Mouse (Mus musculus) ES-E14 (cell line): ENCODE data around the gene Exoc3l. TPM values are rescaled to one million over a fixed set of nuclear protein-coding genes. Genes with fewer than 3 reads are reported as not detected.

Experiments
- DNase-seq: peaks from one replicate; pipeline ENCODE4 v3.0.0-alpha.2; 2013; ENCODE audit warnings: low read depth, low spot score
- H3K27ac ChIP-seq: 2 replicates; pipeline ENCODE4 v1.5.1; 2012; ENCODE audit warnings: low read depth, mild to moderate bottlenecking, low read length, moderate library complexity, mixed read lengths; ENCODE audit not compliant: poor library complexity, insufficient read depth, severe bottlenecking
- H3K36me3 ChIP-seq: 2 replicates; pipeline ENCODE4 v1.6.1; 2012; ENCODE audit warnings: mild to moderate bottlenecking, low read length, moderate library complexity, mixed read lengths; ENCODE audit not compliant: control insufficient read depth, poor library complexity, insufficient read depth, severe bottlenecking
- H3K4me1 ChIP-seq, 2 experiments: fragments of 150-350 bp in 1 of 2; sonication (generic) in 1 of 2; 2 replicates each; pipeline ENCODE4 v1.6.1; 2012; ENCODE audit warnings: low read length in 2 of 2, mild to moderate bottlenecking in 1 of 2, mixed read lengths in 1 of 2; ENCODE audit not compliant: control insufficient read depth in 2 of 2, insufficient read depth in 2 of 2, poor library complexity in 1 of 2
- H3K4me3 ChIP-seq, 2 experiments: fragments of 150-350 bp in 1 of 2; sonication (generic) in 1 of 2; 2 replicates each; pipeline ENCODE4 v1.5.1; 2012; ENCODE audit warnings: low read length in 2 of 2, low read depth in 1 of 2, mild to moderate bottlenecking in 1 of 2, mixed read lengths in 1 of 2; ENCODE audit not compliant: insufficient read depth in 1 of 2, poor library complexity in 1 of 2, severe bottlenecking in 1 of 2
- H3K9ac ChIP-seq: 2 replicates; pipeline ENCODE4 v1.6.1; 2012; ENCODE audit warnings: low read depth, mild to moderate bottlenecking, low read length, mixed read lengths; ENCODE audit not compliant: poor library complexity, insufficient read depth, severe bottlenecking
- H3K9me3 ChIP-seq: fragments of 150-350 bp; sonication (generic); 2 replicates; pipeline ENCODE4 v1.6.1; 2012; ENCODE audit warnings: low read depth, mild to moderate bottlenecking, low read length; ENCODE audit not compliant: control insufficient read depth, insufficient read depth
- CHD2 ChIP-seq: IDR thresholded peaks from 2 replicates; pipeline ENCODE4 v1.6.1; 2014; ENCODE audit warnings: mild to moderate bottlenecking, low read depth, low read length, inconsistent platforms
- HCFC1 ChIP-seq: IDR thresholded peaks from 2 replicates; pipeline ENCODE4 v1.6.1; 2012; ENCODE audit warnings: low read length, inconsistent platforms, borderline replicate concordance; ENCODE audit not compliant: insufficient read depth
- MAFK ChIP-seq: IDR thresholded peaks from 2 replicates; pipeline ENCODE4 v1.6.1; 2014; ENCODE audit warnings: mild to moderate bottlenecking, low read depth, low read length, inconsistent platforms; ENCODE audit not compliant: insufficient read depth
- ZC3H11A ChIP-seq: IDR thresholded peaks from 2 replicates; pipeline ENCODE4 v1.6.1; 2012; ENCODE audit warnings: low read depth, mild to moderate bottlenecking, inconsistent platforms, low read length, borderline replicate concordance
- ZNF384 ChIP-seq: IDR thresholded peaks from 2 replicates; pipeline ENCODE4 v1.6.1; 2012; ENCODE audit warnings: low read depth, low read length, inconsistent platforms
- in situ Hi-C, 2 experiments: fragments of 600-800 bp; cut with MboI; formaldehyde crosslinking; loops; one replicate each; pipeline ENCODE4 v1.15.1; 2025; ENCODE audit warnings: low sequenced_read_pairs in 2 of 2, inconsistent platforms in 1 of 2; ENCODE audit not compliant: unreplicated experiment in 2 of 2
- total RNA-seq: library from RNA; depleted of rRNA; stranded (reverse); fragments of 300-350 nt; gene quantifications from 2 replicates; pipeline ENCODE4 v1.2.3, GENCODE M21; 2012

Exoc3l gene
- total RNA-seq, 1 experiment: 22.0 TPM

DNA sequence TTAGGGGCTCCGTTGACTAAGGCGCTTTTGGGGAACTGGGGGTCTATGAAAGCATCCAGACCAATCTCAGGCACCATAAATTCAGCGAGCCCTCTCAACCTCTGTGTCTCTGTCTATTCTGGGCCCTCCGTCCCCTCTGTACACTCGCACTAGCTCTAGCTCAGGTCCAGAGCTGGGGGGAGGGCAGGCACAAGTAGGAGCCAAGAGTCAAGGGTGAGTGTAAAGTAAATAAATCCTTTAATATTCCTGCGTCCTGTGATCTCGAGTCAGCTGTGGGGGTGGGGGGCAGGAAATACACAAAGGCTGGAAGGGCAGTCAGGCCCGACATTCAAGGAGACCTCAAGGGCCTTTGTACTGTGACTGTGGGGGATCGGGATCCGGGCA is 26.8 kb downstream of the Exoc3l start:
- no peak overlapping the region for H3K27ac ChIP-seq
- H3K4me3 ChIP-seq: peak overlapping the region; percentile 50 to 58
- no peak for TF ChIP-seq MAFK
- no peak for TF ChIP-seq CHD2
- no peak for TF ChIP-seq HCFC1
- TF ChIP-seq ZNF384: no peak
- no peak for TF ChIP-seq ZC3H11A
- in situ Hi-C loops: loop anchor here in 1 of 2 experiments (25.0 kb wide), 1 partner anchor 632 kb away; the partner anchor contains the start of genes Ciao2b and Rrad
- H3K36me3 ChIP-seq: no peaks in the 10 kb centered on the region
- no peaks in the 10 kb centered on the region for H3K9me3 ChIP-seq
- peaks cover 0 to 15% of the 10 kb centered on the region in 2 experiments; a peak in 2 of 4 replicates for H3K4me1 ChIP-seq
- DNase-seq: no peak
- H3K9ac ChIP-seq: peak overlapping the region; percentile 27; the same call in 1 of the 2 replicates

DNA sequence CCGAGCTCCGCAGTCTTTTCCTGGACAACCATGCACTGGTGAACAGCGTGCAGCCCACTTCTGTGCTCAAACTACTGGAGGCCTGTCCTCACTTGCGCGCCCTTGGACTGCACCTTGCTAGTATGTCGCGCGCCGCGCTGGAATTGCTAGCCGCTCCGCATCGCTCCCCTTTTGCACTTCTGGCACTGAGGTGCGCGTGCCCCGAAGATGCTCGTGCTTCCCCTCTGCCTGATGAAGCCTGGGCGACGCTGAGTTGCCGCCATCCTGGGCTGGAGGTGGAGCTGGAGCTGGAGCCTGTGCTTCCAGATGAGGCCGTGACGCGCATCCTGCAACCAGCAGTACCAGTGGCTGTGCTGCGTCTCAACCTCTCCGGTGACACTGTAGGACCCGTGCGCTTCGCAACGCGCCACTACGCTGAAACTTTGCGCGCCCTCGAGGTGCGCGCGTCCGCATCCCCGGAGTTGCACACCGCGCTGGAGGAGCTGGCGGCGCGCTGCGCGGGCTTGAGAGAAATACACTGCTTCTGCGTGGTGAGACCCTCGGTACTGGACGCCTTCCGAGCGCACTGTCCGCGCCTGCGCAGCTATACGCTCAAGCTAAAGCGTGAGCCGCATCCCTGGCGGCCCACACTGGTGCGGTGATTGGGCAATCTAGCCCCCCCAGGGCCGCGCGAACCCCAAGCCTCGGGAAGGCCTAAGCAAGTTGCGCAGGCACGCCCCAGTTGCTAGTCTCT is 27.4 kb downstream of the Exoc3l start:
- Histone ChIP-seq H3K4me3 (peak overlapping the region; percentile 50 to 58), H3K4me1 (peaks cover 0 to 15% of the 10 kb centered on the region in 2 experiments; a peak in 2 of 4 replicates), H3K36me3 (no peaks in the 10 kb centered on the region), H3K27ac (no peak overlapping the region), H3K9ac (peak overlapping the region; percentile 27; the same call in 1 of the 2 replicates), H3K9me3 (no peaks in the 10 kb centered on the region)
- in situ Hi-C loops: loop anchor here in 1 of 2 experiments (25.0 kb wide), 1 partner anchor 631 kb away; the partner anchor contains the start of genes Ciao2b and Rrad
- no peak for DNase-seq
- no peak for TF ChIP-seq ZC3H11A
- no peak for TF ChIP-seq CHD2

DNA sequence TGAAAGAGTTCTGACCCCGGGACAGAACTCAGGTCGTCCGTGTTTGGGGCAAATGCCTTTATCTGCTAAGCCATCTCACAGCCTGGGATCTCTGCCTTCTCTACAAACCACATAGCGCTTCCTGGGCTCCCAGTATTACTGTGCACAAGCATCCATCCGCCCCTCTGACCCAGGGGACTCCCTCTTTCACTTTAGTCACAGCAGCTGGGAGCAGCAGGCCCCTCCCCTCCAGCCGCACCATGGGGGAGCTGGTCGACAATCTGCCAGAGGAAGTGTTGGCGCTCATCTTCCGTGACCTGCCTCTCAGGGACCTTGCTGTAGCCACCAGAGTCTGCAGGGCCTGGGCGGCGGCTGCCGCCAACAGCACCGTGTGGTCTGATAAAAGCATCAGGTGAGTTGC is 29.1 kb downstream of the Exoc3l start:
- Histone ChIP-seq H3K4me3 (no peak overlapping the region), H3K27ac (no peak overlapping the region), H3K4me1 (peaks cover 0 to 15% of the 10 kb centered on the region in 2 experiments; a peak in 2 of 4 replicates), H3K9me3 (no peaks in the 10 kb centered on the region), H3K36me3 (no peaks in the 10 kb centered on the region), H3K9ac (no peak overlapping the region)
- DNase-seq: no peak
- TF ChIP-seq HCFC1 (no peak), ZC3H11A (no peak), ZNF384 (no peak), MAFK (no peak)
- in situ Hi-C loops: loop anchor here in 1 of 2 experiments (25.0 kb wide), 1 partner anchor 629 kb away; the partner anchor contains the start of genes Ciao2b and Rrad

DNA sequence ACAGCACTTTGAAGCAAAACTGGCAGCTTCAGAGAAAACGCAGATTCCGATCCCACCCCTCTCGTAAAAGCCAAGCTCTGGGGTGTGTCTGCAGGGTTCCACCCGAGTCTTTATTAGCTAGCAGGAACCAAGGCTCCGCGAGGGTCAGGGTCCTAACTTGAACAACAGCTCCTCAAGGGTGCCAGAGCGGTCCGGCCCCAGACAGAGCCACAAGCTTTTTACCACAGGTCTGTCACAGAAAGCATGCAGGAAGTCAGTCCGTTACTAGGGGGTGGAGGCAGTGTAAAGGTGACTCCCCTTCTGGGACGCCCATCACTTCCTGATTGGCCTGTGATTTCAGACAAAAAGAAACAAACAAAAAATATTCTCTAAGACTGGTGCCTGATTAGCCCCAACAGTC is 30.8 kb downstream of the Exoc3l start:
- Histone ChIP-seq H3K36me3 (no peaks in the 10 kb centered on the region), H3K4me1 (peaks cover 0 to 12% of the 10 kb centered on the region in 2 experiments; a peak in 2 of 4 replicates), H3K9ac (no peak overlapping the region), H3K27ac (no peak overlapping the region), H3K9me3 (no peaks in the 10 kb centered on the region), H3K4me3 (no peak overlapping the region)
- TF ChIP-seq ZNF384 (no peak), ZC3H11A (no peak), HCFC1 (no peak), MAFK (no peak), CHD2 (no peak)
- in situ Hi-C loops: loop anchor here in 1 of 2 experiments (25.0 kb wide), 1 partner anchor 628 kb away; the partner anchor contains the start of genes Ciao2b and Rrad
- DNase-seq: no peak
